Mouse (Mus musculus): ENCODE results near the gene Gnb5. TPM values are rescaled to one million over a fixed set of nuclear protein-coding genes. Genes with fewer than 3 reads are reported as not detected.

The Gnb5 gene
- 100 to 1,000 TPM; 134 to 140 TPM for total RNA-seq (2021)
- long read RNA-seq, experiment 1, transcript Gnb5-206 (11 exons, 2,105 nt): major isoform, 237 of 251 reads
- long read RNA-seq, experiment 1, partial matches to known transcripts: 9 of 251 reads
- long read RNA-seq, experiment 1, other reads (novel, unspliced or antisense): 5 of 251 reads
- long read RNA-seq, experiment 2, transcript Gnb5-206 (11 exons, 2,105 nt): major isoform, 165 of 185 reads
- long read RNA-seq, experiment 2, partial matches to known transcripts: 13 of 185 reads
- long read RNA-seq, experiment 2, other reads (novel, unspliced or antisense): 7 of 185 reads

DNA sequence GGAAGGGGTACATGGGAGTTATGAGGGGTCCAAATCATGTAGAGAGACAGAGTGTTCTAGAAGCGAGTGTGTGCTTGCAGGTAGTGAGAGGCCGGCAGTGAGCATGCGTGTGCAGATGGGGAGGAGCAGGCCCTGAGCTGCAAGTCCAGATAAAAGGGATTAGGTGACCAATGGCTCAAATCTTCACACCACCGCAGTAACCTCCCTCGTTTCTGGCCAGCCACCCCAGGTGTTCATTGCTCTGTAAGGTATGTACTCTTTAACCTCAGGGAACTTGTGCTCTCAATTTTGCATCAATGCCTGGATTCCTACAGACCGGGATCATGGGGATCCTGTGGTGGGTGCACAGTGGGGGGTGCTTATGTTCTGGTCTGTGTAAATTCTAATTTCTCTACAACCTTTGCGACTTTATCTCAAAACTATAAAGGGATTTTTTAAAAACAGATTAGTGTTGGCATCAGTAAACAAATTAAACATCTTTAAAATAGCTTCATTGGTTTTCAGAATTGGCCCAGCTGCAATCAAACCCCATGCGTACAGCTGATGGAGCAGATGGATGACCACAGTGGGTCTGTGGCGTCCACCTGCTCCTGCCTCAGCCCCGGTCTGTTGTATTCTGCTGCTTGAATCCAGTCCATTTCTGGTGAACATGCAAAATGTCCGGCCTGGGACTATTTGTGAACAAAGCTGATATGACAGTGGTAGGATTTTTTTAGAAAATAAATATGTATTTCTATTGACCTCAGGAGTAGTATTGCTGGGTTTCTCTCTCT is at the start of gene Gnb5:
Gnb5 (plus strand) TSS at position 163 of the 773 bp plus-strand sequence.
- intact Hi-C loops (cut with DNase I): no loop called here
- no peak for DNase-seq (ENCODE audit: low spot score in 2 of 2)

DNA sequence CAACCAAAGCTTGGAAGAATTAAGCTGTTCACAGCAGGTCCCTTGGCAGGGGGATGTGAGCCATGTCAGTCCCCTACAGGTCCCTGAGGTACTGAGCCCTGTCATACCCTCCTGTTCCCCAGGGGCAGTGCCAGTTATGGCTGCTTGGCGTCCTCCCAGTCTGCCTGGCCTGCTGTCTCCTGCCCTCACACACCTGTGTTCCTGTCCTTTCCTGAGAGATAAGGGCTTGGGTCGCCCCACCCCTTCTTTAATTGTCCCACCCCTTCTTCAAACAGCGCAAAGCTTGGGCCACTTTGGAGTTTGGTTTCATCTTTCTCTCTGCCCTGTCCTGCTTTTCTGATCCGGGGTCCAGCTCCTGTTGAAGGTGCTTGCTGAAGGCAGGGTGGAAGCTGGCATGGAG is 47.3 kb upstream of the Gnb5 start:
- intact Hi-C loops (cut with DNase I): no loop called here
- no peak for DNase-seq (ENCODE audit: low spot score in 2 of 2)

DNA sequence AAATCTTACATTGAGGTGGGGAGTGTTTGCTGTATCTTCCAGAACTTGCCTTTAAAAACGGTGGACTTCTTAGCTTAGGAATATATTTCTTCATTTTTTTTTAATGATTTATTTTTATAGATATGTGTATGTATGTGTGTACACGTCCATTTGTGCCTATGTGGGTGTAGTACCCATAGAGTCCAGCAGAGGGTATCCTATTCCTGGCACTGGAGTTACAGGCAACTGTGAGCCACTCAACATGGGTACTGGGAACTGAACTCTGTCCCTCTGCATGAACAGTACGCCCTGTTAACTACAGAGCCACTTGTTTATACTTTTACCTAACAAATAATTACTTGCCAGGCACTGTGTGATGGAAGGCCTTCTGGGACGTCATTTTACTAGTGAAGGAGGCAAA is 46.4 kb upstream of the Gnb5 start:
- DNase-seq (ENCODE audit: low spot score in 2 of 2): no peak
- intact Hi-C loops (cut with DNase I): loop anchor here (5.0 kb wide), 2 partner anchors 62 to 207 kb away; no protein-coding TSS in a partner anchor

DNA sequence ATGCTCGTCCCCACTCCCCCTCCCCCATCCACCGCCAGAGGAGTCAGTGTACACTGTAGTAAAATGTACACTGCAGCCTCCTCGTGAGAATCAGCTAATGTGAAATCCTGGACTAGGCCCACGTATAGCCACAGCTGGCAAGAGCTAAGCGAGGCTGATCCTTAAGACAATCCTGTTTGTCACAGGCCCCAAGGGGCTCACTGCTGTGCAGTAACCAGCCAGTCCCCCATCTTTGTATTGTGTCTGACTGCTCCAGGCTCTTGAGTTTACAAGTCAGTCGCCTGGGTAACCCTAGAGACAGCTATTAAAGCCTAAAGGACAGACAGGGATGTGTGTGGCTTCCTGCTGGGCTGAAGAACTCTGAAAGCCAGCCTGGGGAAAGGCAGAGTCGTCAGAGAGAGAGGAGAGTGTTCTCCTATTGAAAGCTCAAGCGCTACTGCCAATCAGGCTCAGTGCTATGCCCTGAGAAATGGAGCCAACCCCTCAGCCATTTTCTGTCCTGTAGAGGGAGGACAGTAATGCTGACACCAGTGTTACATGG is 44.7 kb upstream of the Gnb5 start:
- intact Hi-C loops (cut with DNase I): loop anchor here (5.0 kb wide), 2 partner anchors 64 to 209 kb away; no protein-coding TSS in a partner anchor
- no peak for DNase-seq (ENCODE audit: low spot score in 2 of 2)

DNA sequence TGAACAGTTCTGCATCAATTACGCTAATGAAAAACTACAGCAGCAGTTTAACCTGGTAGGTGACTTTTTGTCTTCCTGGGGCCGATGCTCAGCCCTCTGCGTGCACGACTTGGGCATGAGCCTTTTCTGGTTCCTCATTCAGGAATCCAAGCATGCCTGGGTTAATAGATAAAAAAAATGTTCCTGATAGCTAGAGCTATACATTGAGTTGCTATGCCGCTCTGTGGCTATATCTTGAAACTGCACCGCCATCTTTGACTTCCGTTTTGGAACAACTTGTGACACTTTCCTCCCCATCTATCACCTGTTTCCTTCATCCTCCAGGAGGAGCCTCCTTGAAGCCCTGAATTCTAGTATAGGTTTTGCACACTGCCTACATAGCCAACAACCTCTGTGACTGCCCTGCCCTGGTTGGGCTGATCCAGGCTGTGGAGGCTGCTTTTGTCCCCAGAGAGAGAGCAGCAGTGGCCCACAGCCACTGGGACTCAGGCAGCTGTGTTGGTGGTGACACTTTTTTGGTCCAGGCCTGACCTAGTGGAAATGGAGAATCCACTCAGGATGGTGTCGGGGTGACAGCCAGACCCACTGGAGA is 43.8 kb upstream of the Gnb5 start:
- intact Hi-C loops (cut with DNase I): loop anchor here (5.0 kb wide), 2 partner anchors 65 to 210 kb away; no protein-coding TSS in a partner anchor
- DNase-seq (ENCODE audit: low spot score in 2 of 2): peak; percentile 65 to 81

DNA sequence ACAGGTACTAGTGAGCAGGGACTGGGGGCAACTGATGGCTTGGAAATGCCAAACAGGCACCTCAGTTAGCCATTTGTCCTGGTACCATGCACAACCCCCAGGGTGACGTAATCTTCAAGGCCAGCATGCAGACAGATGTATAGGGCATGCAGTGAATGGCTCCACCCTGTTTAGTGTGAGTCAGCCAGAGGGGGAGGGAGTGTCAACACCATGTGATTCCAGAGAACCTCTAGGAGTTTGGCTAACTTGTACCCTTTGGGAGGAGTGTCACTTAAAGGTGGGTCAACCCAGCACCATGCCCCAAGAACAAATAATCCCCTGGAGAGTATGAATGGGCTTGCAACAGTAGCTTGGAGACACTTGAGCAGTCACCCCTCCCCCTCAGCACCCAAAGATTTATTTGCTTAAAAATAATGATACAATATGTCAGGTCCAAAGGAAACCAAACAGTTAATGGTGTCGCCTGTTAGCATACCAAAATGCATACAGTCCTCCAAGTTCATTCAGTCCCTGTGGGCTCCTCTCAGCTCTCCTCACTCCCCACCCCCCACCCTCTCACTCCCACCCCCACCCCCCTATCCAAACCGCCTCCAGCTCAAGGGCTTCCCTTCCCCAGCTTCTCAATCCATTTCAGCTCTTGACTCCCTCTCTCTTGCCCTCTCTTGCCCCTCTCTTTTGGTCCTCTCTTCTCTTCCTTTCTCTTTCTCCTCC is 41.9 kb upstream of the Gnb5 start:
- intact Hi-C loops (cut with DNase I): loop anchor here (5.0 kb wide), 2 partner anchors 67 to 212 kb away; no protein-coding TSS in a partner anchor
- DNase-seq (ENCODE audit: low spot score in 2 of 2): no peak

DNA sequence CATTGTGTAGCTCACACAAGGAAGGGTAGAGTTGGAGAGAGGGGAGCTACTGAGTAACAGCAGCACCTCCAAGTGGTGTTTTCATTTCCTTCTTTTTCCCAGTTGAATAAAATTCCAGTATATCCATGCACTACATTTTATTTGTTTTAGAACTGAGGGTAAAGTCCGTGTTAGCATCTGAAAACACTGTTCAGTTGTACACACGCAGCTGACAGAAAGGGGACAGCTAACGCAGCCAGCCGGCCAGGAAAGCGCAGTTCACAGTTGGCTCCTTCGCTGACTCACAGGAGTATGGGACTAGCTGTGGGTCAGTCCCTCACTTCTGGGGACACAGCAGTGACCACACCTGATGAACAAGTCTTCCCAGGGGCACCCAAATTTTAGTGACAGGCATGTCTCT is 38.9 kb upstream of the Gnb5 start:
- DNase-seq (ENCODE audit: low spot score in 2 of 2): no peak
- intact Hi-C loops (cut with DNase I): no loop called here

DNA sequence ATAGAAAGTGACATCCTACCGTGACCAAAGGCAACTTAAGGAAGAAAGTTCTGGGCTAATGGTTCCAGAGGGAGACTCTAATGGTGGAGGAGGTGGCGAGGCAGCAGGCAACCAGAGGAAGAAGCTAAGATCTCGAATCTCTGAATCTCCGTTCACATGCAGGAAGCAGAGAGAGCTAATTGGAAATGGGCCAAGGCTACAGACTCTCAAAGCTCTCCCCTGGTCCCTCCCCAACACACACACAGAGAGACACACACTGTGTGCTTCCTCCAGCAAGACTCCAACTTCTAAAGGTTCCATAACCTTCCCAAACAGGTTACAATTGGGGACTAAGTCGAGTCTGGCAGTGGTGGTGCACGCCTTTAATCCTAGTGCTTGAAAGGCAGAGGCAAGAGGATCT is 35.7 kb upstream of the Gnb5 start:
- intact Hi-C loops (cut with DNase I): loop anchor here (10.0 kb wide), 1 partner anchor 366 kb away; no protein-coding TSS in a partner anchor
- no peak for DNase-seq (ENCODE audit: low spot score in 2 of 2)

DNA sequence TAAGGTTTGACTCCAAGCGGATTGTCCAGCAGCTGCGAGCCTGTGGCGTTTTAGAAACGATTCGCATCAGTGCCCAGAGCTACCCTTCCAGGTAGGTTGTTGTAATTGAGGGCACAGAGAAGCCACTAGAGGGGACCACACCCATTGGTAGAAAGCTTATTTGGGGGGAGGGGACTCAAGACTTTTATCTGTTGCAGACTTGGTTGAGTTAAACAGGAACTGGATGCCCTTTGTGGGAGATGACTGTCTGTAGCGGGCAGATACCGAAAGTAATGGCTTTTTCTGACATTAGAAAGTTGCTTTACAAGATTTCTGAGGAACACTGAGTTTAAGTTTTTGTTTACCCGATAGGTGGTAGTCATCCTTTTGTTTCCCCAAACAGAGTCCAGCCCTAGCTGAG is 34.5 kb upstream of the Gnb5 start:
- intact Hi-C loops (cut with DNase I): loop anchor here (10.0 kb wide), 1 partner anchor 367 kb away; no protein-coding TSS in a partner anchor
- no peak for DNase-seq (ENCODE audit: low spot score in 2 of 2)

DNA sequence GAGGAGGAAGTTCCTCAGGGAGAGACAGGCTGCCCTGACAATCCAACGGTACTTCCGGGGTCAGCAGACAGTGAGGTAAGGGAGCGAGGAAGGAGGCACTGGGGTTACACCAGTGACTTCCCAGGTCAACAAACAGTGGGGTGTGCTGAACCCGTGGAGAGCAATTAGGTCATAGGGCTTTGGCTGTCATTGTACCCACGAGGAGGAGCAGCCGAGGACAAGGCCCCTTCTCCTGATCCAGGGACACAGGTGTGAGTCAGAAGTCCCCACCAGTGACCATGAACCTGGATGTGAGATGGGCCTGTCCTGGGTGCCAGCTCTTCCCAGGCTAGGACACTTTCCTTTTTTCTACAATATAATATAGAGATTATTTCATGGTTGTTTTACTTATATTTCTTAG is 32.4 kb upstream of the Gnb5 start:
- intact Hi-C loops (cut with DNase I): loop anchor here (10.0 kb wide), 1 partner anchor 369 kb away; no protein-coding TSS in a partner anchor
- DNase-seq (ENCODE audit: low spot score in 2 of 2): no peak

DNA sequence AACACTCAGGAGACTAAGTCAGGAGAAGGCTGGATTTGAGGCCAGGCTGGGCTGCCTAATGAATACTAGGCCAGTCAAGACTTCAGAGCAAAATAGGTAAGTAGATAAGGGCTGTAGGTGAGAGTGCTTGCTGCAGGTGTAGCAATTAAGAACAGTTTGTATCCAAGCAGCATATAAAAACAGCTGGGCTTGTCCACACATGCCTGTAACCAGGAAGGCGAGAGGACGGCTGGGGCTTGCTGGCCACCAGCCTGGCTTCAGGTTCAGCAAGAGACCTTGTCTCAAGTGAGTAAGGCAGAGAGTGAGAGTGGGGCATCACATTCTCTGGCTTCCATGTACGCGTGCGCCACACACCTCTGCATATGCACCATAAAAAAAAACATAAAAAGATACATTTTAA is 31.6 kb upstream of the Gnb5 start:
- intact Hi-C loops (cut with DNase I): loop anchor here (10.0 kb wide), 1 partner anchor 370 kb away; no protein-coding TSS in a partner anchor

DNA sequence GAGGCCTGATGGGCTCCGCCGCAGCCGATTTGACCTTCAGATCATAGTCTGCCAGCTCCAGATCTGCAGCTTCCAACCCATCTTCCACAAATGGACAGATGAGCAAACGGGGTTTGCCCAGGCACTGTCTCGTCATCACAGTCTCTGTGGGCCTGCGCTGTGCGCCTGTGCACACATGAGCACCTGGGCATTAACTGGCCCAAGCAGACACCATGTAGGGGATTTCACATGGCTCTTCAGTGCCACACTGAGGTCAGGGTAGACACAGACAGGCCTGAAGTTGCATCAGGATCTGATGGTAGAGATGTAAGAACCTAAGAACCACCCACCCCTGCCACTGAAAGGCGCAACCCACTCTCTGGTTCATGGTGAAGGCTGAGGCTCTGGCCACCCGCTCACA is 31.0 kb upstream of the Gnb5 start:
- no peak for DNase-seq (ENCODE audit: low spot score in 2 of 2)
- intact Hi-C loops (cut with DNase I): loop anchor here (10.0 kb wide), 1 partner anchor 370 kb away; no protein-coding TSS in a partner anchor

More for the DNA sequence above, 31.6 kb upstream of the Gnb5 start:
- no peak for DNase-seq (ENCODE audit: low spot score in 2 of 2)

DNA sequence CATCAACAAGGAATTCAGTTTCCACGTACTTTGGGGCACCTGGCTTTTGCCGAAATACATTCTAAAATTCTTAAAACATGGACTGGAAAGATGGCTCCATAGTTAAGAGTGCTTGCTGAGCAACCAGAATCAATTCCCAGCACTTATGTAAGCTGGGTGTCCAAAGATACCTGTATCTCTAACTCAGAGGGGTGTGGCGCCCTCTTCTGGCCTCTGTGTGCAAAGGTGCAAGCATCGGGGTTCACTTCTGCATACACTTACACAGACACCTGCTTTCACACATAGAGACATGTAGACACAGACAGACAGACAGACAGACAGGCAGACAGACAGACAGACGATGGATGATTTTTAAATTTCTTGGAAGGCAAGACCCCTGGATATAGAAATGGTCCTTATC is 25.3 kb upstream of the Gnb5 start:
- intact Hi-C loops (cut with DNase I): loop anchor here (10.0 kb wide), 1 partner anchor 234 kb away; no protein-coding TSS in a partner anchor
- peak; percentile 49 to 57 for DNase-seq (ENCODE audit: low spot score in 2 of 2)

DNA sequence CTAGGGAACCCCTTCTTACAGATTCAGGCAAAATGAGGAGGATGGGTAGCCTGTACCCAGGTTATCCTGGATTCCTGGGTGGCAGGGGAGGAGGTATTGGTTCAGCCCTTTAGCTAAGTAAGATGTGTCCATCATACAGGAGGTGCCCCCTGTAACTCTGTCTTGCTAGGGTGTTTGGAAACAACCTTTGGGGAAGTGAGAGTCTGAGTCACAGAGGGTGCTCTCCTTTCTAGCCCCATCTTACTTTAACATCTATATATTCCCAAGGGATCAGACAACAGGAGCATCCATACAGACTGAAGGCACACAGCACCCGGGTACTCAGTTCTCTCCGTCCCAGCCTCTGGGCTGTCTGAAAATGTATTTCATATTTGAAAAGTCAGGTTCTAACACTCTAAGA is 23.9 kb upstream of the Gnb5 start:
- intact Hi-C loops (cut with DNase I): loop anchor here (2.0 to 10.0 kb wide), 2 partner anchors 159 to 233 kb away; partner anchors contain the start of gene Leo1
- no peak for DNase-seq (ENCODE audit: low spot score in 2 of 2)

DNA sequence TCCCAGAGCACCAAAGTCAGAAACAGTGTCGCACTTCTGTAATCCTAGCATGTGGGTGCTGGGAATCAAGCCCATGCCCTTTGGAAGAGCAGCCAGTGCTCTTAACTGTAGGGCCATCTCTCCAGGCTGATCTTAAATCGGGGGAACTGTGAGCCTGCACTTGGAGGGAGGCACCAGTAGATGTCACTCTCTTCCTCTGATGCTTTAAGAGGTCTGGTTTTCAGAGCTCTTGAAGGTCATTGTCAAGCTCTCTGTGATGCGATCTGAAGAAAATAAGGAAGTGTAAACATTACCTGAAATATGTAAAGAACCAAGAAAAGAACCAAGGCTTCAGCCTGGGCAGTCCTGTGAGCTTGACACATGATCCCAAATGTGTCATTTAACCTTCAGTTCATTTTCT is 23.3 kb upstream of the Gnb5 start:
- intact Hi-C loops (cut with DNase I): loop anchor here (2.0 to 10.0 kb wide), 2 partner anchors 158 to 232 kb away; partner anchors contain the start of gene Leo1
- DNase-seq (ENCODE audit: low spot score in 2 of 2): peak; percentile 71 to 72

DNA sequence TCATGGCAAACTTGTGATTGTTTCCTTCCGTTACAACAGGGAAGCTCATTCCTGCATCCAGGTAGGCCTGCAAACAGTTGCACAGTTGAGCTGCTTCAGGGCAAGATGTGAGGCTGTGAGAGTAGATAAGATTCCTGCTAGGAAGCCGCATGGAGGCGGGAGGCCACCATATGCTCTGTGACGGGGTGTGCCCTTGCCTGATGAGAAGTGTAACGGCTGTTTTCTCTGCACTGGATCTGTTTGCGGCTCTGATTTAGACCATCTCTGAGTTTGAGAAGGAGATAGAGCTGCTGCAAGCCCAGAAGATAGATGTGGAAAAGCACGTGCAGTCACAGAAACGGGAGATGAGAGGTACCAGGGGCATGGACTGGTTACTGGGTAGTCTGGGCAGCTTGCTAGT is 22.5 kb upstream of the Gnb5 start:
- intact Hi-C loops (cut with DNase I): loop anchor here (2.0 to 10.0 kb wide), 2 partner anchors 157 to 231 kb away; partner anchors contain the start of gene Leo1
- DNase-seq (ENCODE audit: low spot score in 2 of 2): no peak

DNA sequence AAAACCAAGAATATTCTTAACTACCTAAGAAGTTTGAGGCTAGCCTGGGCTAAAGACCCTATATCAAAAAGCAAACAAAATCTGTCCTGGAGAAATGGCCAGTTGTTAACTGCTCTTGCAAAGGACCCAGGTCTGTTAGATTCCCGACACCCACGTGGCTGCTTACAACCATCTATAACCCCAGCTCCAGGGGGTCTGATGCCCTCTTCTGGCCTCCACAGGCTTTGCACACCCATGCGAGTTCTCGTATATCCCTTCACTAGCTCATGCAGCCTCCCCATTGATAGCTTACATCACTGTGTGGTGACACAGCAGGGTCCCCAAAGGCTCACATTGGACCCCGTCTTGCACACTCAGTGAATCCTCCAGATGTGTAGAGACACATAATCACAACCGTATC is 20.7 kb upstream of the Gnb5 start:
- intact Hi-C loops (cut with DNase I): loop anchor here (10.0 kb wide), 1 partner anchor 229 kb away; no protein-coding TSS in a partner anchor
- DNase-seq (ENCODE audit: low spot score in 2 of 2): no peak

DNA sequence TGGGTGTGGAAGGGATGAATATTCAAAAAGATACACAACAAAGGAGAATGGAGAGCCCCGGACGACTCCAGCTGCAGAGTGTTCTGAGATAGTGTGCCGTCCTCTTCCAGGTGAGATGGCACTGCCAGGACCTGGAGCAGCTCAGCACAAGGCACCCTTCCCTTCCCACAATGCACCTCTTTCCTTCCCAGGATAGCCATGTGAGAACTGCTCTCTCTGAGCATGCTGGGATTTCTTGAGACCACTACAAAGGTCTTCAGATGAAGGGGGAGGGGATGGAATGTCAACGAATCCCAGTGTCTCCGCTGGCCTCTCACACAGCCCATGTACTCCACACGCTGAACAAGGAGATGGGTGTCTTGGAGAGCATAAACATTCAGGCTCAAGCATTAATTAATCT is 18.5 kb upstream of the Gnb5 start:
- no peak for DNase-seq (ENCODE audit: low spot score in 2 of 2)
- intact Hi-C loops (cut with DNase I): loop anchor here (10.0 kb wide), 1 partner anchor 227 kb away; no protein-coding TSS in a partner anchor

DNA sequence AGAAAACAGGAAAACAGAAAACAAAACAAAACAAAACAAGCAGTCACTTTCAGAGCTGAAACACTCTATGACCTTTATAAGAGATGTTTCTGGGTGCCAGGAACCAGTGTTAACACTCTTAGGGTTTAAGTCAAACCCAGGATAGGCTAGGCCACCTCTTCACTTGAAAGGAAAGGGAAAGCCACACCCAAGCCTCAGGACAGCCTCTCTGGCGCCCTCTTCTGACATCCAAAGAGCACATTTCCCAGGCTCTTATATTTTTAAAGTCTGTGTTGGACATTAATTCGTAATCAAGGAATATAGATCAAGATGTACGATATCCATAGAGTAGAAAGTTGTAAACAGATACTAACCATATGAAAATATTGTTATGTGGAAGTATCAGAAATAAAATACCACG is 16.5 kb upstream of the Gnb5 start:
- intact Hi-C loops (cut with DNase I): loop anchor here (10.0 kb wide), 1 partner anchor 225 kb away; no protein-coding TSS in a partner anchor
- DNase-seq (ENCODE audit: low spot score in 2 of 2): no peak
